Mouse (Mus musculus): Measurements from ENCODE around the gene Zdbf2. TPM values are rescaled to one million over a fixed set of nuclear protein-coding genes. Genes with fewer than 3 reads are reported as not detected.

Gene Zdbf2
- 0.02 TPM for polyA plus RNA-seq (2017; shearing (Covaris generic))

DNA sequence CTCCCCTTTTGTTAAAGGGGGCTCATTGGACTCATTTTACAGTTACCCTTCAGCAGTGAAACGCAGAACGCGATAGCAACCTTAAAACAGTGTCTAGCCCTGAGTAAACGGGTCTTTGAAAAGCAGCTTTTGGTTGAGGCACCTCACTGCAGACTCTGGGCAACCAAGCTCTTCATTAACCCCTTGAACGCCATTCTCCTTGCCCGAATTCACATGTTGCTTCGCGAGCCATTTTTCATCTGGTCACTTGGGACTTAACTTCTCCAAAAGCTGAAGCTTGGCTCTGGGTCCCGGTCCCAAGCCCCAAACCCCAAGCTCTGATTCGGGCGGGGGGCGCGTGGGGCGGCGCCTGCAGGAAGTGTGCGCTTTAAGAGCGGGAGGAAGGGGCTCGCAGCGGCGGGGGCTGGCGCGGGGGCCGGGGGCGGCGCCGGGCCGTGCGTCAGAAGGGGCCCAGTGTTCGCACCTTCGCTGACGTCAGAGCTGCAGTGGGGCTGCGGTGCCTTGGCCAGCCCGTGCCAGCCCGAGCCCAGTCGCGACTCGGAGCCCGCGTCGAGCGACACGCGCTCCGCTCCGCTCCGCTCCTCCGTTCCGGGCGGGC, at the start of gene Zdbf2:
Zdbf2 (plus strand) TSS at position 525 of the 598 bp plus-strand sequence.

Other genes starting within 250 kb of the Zdbf2 start
- gene Ino80d, start 158.6 kb upstream of the Zdbf2 start, polyA plus RNA-seq (2017; shearing (Covaris generic)), result 16.5 TPM
- 525 TPM for gene Eef1b2, start 96.4 kb upstream of the Zdbf2 start, polyA plus RNA-seq (2017; shearing (Covaris generic))
- 123 TPM for gene Ndufs1, start 96.4 kb upstream of the Zdbf2 start, polyA plus RNA-seq (2017; shearing (Covaris generic))
- gene Gpr1, start 58.7 kb upstream of the Zdbf2 start, polyA plus RNA-seq (2017; shearing (Covaris generic)), result not detected
- gene Adam23, start 172.6 kb downstream of the Zdbf2 start, polyA plus RNA-seq (2017; shearing (Covaris generic)), result 0.29 TPM

Data from CD4-positive, CD25-positive, alpha-beta regulatory T cell, adult 9 weeks (primary cell).